Mouse (Mus musculus): ENCODE measurements at regions not wholly inside any gene's neighbourhood (a gene's known extent, or its start where the extent isn't known, plus 50 kb on each side); places are given as distances from the start of the nearest gene placed in this dataset.

DNA sequence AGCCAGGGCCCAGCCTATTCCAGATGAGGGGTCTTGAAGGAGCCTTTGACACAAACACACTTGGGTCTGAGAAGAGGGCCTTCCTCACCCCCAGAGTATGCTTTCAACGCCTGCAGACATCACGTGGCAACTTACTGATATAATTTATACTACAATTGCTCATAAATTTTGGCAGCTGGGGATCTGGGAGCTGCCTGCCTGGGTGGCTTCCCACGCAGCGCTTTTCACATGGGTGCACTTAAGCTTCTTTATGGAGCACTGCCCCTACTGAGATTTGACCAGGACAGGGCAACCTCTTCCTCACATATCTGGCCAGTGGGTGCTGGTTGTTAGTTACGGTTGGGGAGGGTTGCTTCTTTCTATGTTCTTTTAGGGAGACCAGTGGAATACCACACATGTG is 61.6 kb downstream of the Spesp1 start:
- DNase-seq (ENCODE audit: low spot score), result no peak

DNA sequence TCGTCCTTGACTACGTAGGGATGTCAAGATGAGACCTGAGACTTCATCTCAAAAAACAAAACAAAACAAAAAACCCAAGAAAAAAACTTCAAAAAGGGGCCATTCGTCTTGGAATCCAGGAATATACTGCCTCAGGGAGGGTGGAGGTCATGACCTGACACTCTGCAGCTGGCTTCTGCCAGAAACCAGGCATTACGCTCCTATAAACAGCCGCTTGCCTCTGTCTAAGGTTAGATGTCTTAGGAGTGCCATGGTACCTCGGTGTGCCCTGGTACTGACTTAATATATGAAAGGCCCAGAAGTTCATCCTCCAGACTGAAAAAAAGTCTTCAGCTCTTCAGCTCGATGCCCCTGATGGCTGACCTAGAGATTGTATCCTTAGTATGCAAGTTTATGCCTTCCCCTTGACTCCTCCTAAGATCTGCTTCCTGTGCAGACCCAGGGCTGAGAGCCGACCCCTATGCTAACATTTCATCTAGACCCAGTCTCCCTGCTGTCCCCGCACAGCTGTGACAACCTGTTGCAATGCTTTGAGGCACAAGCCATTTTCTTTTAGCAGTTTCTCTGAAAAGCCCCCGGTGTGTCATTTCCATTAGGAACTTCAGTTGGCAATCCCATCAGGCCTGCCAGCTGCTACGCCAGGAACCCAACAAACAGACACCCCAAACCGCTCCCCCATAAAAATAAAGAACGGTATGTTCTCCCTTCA is 66.7 kb downstream of the Spesp1 start:
- DNase-seq (ENCODE audit: low spot score), result no peak

DNA sequence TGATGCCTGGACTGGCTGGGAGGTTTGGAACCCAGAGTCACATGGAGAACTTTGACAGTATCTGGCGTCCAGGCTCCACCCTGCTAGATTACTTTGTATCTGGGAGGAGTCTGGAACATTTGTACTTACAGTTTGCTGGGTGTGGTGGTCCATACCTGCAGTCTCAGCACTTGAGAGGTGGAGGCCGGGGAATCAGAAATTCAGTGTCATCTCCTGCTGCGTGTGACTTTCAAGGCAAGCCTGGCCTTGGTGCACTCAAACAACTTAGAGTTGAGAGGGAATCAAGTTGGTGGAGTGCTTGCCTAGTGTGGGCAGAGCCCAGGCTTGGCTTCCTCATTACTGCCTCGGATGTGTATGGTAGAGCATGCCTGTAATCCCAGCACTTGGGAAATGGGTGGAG is 67.5 kb downstream of the Spesp1 start:
- DNase-seq (ENCODE audit: low spot score), result no peak

DNA sequence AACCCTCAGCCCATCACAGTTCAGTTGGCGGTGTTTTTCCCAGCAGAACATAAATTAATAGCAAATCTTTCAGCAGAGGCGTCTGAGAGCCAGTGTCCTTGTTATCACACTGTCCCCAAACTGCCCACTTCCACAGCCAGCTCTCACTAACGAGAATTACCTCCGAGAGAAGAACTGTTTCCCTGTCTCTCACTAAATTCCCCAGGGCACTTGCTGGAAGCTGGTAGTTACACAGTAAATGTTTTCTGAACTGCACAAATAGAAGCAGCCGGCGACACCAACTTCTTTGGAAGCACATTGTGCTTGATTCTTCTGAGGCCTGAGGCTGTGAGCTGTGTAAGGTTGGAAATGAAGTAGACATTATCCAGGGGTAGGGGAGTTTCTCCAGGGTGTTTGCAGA is 69.4 kb downstream of the Spesp1 start:
- DNase-seq (ENCODE audit: low spot score), result no peak

DNA sequence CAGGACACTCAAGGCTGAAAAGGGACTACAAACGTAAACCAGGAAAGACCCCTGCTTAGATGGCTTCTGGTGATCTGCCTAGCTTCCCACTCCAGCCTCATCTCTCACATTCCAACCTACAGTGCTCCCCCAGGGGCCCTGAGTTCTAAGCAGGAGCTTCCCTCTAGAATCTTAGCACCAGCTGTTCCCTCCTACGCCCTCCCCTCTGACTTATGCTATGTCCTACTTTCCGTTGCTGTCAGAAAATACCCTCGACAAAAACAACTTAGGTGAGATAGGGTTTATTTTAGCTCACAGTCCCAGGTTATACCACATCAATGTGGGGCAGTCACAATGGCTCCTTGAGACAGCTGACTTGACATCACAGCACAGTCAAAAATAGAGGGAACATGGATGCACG is 71.2 kb downstream of the Spesp1 start:
- DNase-seq (ENCODE audit: low spot score), result no peak

DNA sequence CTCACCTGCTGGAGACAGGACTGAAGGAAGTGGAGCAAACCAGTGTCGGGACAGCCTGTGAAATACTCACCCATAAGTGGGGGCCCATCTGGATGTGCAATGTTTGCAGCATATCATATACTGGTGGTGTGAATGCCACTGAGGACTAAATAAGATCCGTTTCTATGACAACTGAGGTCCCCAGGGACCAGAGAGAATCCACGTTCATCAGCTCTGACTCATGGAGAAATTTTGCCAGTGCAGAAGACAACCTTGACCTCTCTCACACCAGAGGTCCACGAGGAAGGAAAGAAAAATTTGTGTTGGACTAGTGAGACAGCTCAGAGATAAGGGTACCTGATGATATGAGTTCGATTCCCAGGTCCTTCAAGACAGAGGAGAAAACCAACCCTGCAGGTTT is 73.6 kb downstream of the Spesp1 start:
- peak; percentile 36 for DNase-seq (ENCODE audit: low spot score)

DNA sequence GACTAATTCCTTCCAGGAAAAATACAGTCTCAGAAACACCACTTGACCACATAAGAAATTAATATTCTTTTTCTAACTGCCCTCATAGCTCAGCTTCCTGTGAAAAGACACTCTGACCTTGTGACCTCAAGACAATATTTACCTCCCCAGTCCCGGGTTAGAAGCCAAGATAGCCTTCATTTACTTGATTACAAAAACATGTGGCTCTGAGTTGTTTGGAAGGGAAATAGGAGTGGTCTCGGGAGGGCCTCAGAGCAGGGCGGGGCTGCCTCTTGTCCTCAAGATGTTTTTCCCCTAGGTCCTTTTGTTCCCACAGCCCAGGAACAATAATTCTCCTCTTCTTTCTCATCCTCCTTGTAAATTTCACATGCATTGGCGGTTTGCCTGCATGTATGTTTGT is 76.7 kb downstream of the Spesp1 start:
- DNase-seq (ENCODE audit: low spot score), result no peak

DNA sequence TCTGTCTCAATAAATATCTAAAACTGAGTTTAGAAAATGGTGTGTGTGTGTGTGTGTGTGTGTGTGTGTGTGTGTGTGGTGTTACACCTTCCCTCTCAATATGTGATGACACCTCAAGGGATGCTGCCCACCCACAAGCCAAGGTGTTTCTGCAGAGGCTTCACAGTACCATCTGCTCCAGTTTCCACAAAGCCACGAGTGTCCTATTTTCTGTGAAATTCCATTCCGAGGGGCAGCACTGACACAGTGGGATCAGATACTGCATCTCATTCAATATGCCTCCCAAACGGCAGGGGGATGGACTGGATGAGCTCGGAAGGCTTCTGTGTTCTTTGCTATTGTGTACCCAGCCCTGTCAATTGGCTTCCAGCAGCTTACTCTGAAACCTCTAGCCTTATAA is 78.5 kb downstream of the Spesp1 start:
- no peak for DNase-seq (ENCODE audit: low spot score)

DNA sequence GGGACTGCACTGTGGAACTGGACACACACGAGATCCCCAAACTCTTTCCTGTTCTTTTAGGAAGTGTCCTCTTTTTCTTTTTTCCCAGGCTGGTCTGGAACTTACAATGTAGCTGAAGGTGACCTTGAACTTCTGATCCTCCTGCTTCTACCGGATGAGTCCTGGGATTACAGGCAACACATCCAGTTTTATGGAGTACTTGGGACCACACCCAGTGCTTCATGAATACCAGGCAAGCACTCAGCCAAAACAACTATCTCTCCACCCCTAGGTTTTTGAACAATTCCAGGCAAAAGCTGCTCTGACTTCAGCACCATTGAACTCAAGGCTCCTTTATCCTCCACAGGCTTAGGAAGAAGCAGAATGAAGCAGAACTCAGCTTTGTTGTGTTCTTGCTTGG is 79.7 kb downstream of the Spesp1 start:
- no peak for DNase-seq (ENCODE audit: low spot score)

DNA sequence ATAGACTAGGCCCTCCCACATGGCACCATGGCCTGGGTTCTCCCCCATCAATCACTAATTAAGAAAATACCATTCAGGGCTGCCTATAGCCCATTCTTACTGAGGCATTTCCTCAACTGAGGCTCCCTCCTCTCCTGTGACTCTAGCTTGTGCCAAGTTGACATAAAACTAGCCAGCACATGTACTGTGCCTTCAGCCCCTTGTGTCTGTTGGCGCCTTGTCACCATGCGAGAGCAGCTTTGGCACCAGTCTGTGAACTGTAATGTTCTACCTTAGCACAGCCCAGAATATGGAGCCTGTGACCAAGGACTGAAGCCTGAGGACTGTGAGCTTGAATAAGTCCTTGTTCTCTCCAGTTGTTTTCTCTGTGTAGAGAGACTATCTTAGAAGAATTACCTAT is 75.0 kb upstream of the Glce start:
- DNase-seq (ENCODE audit: low spot score), result no peak

DNA sequence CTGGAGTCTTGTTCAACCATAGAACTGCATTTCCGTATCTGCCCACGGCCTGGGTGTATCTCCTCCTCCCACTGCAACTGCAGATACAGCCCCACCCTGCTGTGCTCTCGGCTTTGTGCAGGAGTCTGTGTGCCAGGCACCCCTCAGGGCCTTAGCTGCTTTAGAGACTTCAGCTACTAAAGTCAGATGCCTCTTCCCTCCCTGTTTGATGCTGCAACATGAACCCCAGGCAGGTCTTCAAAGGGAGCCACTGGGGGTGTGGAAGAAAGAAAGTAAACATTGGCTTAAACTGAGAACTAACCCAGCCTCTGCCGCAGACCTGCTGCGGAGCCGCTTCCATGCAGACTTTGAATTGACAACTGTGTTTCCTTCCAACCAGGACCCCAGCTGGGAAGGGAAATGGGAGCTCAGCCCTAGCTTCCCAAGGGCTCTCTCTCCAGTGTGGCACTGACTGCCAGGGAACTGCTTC is 70.0 kb upstream of the Glce start:
- no peak for DNase-seq (ENCODE audit: low spot score)

DNA sequence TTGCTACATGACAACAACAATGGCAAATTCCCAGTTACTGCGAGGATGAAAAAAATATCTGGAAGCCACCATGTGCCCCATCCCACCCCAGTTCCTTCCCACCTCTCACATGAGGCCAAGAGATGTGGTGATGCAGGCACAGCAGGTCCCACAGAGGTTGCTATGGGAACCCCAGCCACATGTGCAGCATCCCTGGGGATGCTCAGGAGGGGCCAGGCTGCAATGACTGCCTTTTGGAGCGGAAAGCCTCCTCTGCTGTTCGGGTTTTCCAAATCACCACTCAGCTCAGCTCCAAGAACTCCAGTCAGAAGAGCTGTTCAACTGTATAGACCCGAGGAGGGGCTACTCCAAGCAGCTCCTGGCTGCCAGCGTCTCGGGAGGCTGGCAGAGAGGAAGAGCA is 68.0 kb upstream of the Glce start:
- DNase-seq (ENCODE audit: low spot score), result peak; percentile 23

DNA sequence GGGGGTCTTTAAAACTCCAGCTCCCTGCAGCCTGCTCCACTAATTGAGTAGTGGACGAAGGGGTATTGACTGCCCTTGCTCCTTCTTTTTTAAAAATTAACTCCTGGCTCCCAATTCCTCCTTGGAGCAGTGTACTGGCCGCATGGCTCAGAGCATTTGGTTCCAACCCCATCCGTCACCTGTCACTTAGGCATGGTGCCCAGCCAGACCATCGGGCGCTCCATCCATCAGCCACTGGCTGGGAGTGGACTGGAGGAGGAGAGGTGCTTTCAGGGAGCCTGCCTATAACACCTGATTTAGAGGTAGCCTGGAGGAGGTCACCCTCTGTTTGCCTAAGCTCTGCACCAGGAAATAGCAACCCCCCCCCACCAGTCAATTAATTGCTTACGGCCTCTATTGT is 66.4 kb upstream of the Glce start:
- no peak for DNase-seq (ENCODE audit: low spot score)

DNA sequence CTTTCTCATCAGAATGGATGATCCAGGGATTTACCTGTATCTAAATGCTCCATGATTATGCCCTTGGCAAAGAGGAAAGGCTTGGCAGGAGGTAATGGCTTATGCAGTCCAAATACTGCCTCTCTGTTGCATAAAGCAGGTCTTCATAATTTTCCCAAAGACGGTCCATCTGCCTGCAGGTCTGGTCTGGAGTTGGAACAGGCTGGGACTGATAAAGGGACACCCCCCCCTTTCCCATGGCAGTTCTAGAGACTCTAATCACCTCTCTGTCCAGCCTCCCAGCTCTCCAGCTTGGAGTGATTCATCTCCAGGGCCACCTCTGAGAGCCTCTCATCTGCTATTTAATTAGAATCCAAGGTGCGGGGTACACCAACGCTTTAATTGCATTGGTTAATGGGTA is 65.9 kb upstream of the Glce start:
- DNase-seq (ENCODE audit: low spot score), result no peak

DNA sequence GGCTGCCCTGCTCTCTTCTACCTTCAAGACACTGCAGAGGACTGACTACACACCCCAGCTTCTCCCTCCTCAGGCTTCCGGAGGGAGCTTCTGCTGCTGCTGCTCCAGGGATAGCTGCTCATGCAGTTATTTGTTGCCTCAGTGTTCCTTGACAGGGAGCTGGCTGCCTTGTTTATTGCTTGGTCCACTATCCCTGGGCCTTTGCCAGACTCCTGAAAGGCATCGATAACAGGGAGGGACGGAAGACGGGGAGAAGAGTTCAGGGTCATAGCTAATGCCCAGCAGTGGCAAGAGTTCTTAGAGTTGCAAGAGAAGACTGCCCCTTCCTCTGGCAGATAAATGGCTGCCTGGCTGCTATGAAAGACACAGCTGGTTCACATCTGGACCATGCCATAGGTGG is 64.4 kb upstream of the Glce start:
- no peak for DNase-seq (ENCODE audit: low spot score)

DNA sequence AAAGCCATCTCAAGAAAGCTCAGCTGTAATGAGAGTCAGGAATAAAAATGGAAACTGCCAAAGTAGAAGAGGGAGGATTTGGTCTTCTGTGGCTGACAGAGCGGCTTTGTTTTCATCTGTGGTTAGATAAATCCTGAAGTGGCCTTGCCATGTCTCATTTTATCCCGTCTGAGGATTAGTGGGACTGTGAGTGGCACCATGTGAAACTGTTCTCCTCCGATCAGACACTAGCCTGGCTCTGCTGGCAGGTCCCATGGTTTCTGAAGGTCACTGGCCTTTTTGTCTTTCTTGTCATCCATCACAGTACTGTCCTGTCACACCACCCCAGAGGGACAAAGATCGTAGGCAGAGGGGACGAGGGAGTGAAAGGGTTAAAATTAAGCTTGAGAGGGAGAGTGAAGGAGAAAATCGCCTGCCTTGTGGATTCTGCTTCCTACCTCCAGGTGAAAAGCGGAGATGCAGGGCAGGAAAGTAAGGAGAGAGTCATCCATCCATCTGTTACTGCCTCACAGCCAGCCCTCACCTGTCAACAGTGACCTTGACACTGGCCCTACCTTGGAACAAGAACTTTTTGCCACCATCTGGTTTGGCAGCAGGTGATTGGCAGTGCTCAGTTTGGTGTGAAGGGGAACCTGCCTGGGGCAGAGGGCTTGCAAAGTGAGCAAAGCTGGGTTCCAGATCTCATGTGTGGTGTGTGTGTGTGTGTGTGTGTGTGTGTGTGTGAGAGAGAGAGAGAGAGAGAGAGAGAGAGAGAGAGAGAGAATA is 63.2 kb upstream of the Glce start:
- no peak for DNase-seq (ENCODE audit: low spot score)

DNA sequence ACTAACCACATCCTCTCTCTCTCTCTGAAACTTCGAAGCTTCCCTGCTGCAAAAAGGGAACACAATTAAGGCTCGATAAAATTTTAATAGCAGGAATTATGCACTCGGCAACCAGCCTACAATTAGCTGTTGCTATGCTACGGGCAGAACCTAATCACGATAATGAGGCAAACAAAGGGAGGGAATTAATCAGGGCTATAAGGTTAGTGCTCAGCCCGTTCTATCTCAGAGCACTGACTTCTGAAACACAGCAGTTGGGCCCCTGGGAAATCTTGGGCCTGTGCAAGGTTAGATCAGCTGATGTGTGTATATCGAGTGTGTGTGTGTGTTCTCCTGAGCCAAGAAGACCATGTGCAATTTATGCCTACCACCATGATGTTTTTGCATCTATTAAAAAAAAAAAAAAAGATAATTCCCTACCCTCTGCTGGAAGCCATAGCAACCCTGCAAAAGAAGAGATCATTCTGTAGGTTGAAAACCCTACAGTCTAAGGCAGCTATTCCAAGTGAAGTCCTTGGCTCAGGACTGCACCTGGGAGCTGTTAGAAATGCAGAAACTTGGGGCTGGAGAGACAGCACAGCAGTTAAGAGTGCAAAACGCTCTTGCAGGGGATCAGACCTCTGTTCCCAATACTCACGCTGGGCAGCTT is 58.9 kb upstream of the Glce start:
- peak; percentile 73 for DNase-seq (ENCODE audit: low spot score)

DNA sequence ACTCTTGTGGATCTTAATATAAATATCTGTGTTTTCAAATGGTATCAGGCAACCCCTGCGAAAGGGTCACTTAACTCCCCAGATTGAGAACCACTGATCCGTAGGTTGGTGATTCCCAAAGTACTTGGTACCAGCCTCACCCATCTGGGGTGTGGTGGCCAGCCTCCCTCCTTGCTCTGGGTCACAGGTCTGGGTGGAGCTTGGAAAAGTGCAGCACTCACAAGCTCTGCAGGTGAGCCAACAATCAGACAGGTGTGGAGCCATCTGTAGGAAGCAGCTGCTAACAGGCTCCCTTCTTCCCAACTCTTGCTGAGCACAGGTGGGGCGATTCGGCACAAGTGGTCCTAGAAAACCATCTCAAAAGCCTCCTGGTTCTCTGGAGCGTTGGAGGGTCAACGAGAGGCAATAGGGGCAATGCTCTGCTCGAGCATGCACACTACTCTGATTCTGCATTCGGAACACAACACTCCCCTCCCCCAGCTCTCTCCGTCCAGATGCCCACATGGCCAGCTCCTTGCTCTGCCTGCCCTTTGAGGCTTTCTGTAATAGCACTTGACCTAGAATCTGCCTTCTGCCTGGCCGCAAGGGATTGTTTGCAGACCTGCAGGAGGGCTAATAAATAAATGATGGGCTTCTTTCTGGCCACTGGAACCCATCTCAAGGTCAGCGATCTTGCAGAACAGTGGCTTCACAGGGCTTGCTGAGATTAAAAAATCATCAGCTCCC is 58.2 kb upstream of the Glce start:
- peak; percentile 85 for DNase-seq (ENCODE audit: low spot score)

DNA sequence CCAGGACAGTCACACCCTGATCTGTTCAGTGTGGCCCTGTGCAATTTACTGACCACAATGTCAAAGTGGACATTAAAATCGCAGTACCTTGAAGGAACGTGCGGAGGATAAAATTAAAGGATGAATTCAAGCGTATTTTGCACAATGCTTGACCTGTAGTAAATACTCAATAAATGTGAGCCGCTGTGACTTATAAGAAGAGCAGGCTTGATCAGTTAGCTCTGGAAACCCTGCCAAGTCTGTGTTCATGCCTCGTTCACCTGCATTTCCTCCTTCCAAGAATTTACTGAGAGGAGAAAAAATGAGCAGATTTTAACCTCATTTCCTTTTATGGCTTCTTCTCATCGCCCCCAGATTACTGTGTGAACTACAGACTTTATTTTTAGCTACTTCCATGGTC is 52.2 kb upstream of the Glce start:
- no peak for DNase-seq (ENCODE audit: low spot score)

Measured in MN1 (cell line).